Mouse (Mus musculus) lung, embryonic 14.5 days (tissue): ENCODE measurements at regions not wholly inside any gene's neighbourhood (a gene's known extent, or its start where the extent isn't known, plus 50 kb on each side); places are given as distances from the start of the nearest gene placed in this dataset.

Experiments
- ATAC-seq: fragments of 200-750 bp; cut with Nextera tagmentation; 2 replicates; pipeline ENCODE4 v1.8.0; 2017; ENCODE audit warnings: mild to moderate bottlenecking, moderate TSS enrichment, moderate library complexity; ENCODE audit not compliant: insufficient read depth
- DNase-seq: peaks from one replicate; pipeline ENCODE4 v3.0.0-alpha.2; 2015
- H3K27ac ChIP-seq: fragments of 300-500 bp; sonication (generic); 2 replicates; pipeline ENCODE4 v1.5.1; 2014; ENCODE audit warnings: low read depth, mild to moderate bottlenecking, moderate library complexity
- H3K27me3 ChIP-seq: fragments of 300-500 bp; sonication (generic); 2 replicates; pipeline ENCODE4 v1.6.1; 2014; ENCODE audit warnings: low read length, control low read depth; ENCODE audit not compliant: insufficient read depth
- H3K36me3 ChIP-seq: fragments of 300-500 bp; sonication (generic); 2 replicates; pipeline ENCODE4 v1.6.1; 2014; ENCODE audit warnings: control low read depth; ENCODE audit not compliant: insufficient read depth
- H3K4me1 ChIP-seq: fragments of 300-500 bp; sonication (generic); 2 replicates; pipeline ENCODE4 v1.6.1; 2014; ENCODE audit warnings: antibody characterized with exemption, control low read depth; ENCODE audit not compliant: insufficient read depth
- H3K4me2 ChIP-seq: fragments of 300-500 bp; sonication (generic); 2 replicates; pipeline ENCODE4 v1.6.1; 2014; ENCODE audit warnings: mild to moderate bottlenecking
- H3K4me3 ChIP-seq: fragments of 300-500 bp; sonication (generic); 2 replicates; pipeline ENCODE4 v1.5.1; 2014; ENCODE audit warnings: low read depth, low read length
- H3K9ac ChIP-seq: fragments of 300-500 bp; sonication (generic); 2 replicates; pipeline ENCODE4 v1.6.1; 2014
- H3K9me3 ChIP-seq: fragments of 300-500 bp; sonication (generic); 2 replicates; pipeline ENCODE4 v1.6.1; 2016; ENCODE audit warnings: low read depth, low read length, control low read depth
- CTCF ChIP-seq: IDR thresholded peaks from 2 replicates; pipeline ENCODE4 v1.5.1; 2016; ENCODE audit warnings: antibody characterized with exemption, low read depth
- WGBS: fragments of 180-500 bp; shearing (Covaris S2); extraction: QIAGEN DNeasy Blood & Tissue Kit; methylation state at CpG from one replicate; pipeline ENCODE4 v1.1.7; 2014; 5-methylcytosine and 5-hydroxymethylcytosine counted together

GRCm38 (mm10) chr8:127698404-127698803, 634.7 kb downstream of the Pard3 start:
- 90% methylated on average over 4 of the region's 4 CpGs for WGBS
- H3K4me3 ChIP-seq: no peak overlapping the region
- no peak overlapping the region for H3K4me2 ChIP-seq
- DNase-seq: no peak
- TF ChIP-seq CTCF: no peak
- no peak overlapping the region for H3K9ac ChIP-seq
- no peaks in the 10 kb centered on the region for H3K9me3 ChIP-seq
- H3K27ac ChIP-seq: no peak overlapping the region
- H3K27me3 ChIP-seq: no peaks in the 10 kb centered on the region
- H3K36me3 ChIP-seq: no peaks in the 10 kb centered on the region
- ATAC-seq: no peak
- no peaks in the 10 kb centered on the region for H3K4me1 ChIP-seq

- Histone ChIP-seq H3K9me3 (no peaks in the 10 kb centered on the region), H3K4me1 (no peaks in the 10 kb centered on the region), H3K4me2 (no peak overlapping the region), H3K4me3 (no peak overlapping the region), H3K27ac (no peak overlapping the region), H3K27me3 (no peaks in the 10 kb centered on the region), H3K36me3 (no peaks in the 10 kb centered on the region), H3K9ac (no peak overlapping the region)
- DNase-seq (no peak), ATAC-seq (no peak)
- TF ChIP-seq CTCF: no peak
- 72% methylated on average over 4 of the region's 4 CpGs for WGBS
These were observed 640.7 kb downstream of the Pard3 start for GRCm38 (mm10) chr8:127704406-127704805.

GRCm38 (mm10) chr8:127706051-127706835, 642.5 kb downstream of the Pard3 start:
- 44% methylated on average over 16 of the region's 16 CpGs for WGBS
- no peak overlapping the region for H3K4me2 ChIP-seq
- peak; percentile 76 for DNase-seq

GRCm38 (mm10) chr8:127709439-127709838, 645.7 kb downstream of the Pard3 start:
- Histone ChIP-seq H3K4me3 (no peak overlapping the region), H3K4me1 (no peaks in the 10 kb centered on the region), H3K27me3 (no peaks in the 10 kb centered on the region), H3K4me2 (no peak overlapping the region), H3K9ac (no peak overlapping the region), H3K9me3 (no peaks in the 10 kb centered on the region), H3K36me3 (no peaks in the 10 kb centered on the region), H3K27ac (no peak overlapping the region)
- ATAC-seq (no peak), DNase-seq (no peak)
- TF ChIP-seq CTCF: no peak
- 87% methylated on average over 5 of the region's 5 CpGs for WGBS

More at GRCm38 (mm10) chr8:127706051-127706835, 642.5 kb downstream of the Pard3 start:
- Histone ChIP-seq H3K36me3 (no peaks in the 10 kb centered on the region), H3K4me1 (no peaks in the 10 kb centered on the region), H3K4me3 (no peak overlapping the region), H3K9ac (no peak overlapping the region), H3K27ac (no peak overlapping the region), H3K9me3 (no peaks in the 10 kb centered on the region), H3K27me3 (no peaks in the 10 kb centered on the region)
- peak; percentile 90 for ATAC-seq
- TF ChIP-seq CTCF: no peak

GRCm38 (mm10) chr8:127715097-127715496, 643.3 kb upstream of the Nrp1 start:
- Histone ChIP-seq H3K4me3 (no peak overlapping the region), H3K4me1 (peaks cover 7% of the 10 kb centered on the region; the same call in 1 of the 2 replicates), H3K4me2 (no peak overlapping the region), H3K27ac (no peak overlapping the region), H3K9ac (no peak overlapping the region), H3K36me3 (no peaks in the 10 kb centered on the region), H3K27me3 (no peaks in the 10 kb centered on the region), H3K9me3 (no peaks in the 10 kb centered on the region)
- TF ChIP-seq CTCF: no peak
- WGBS: 75% methylated on average over 1 of the region's 1 CpGs
- no peak for DNase-seq
- ATAC-seq: no peak

- H3K9ac ChIP-seq: no peak overlapping the region
- TF ChIP-seq CTCF: no peak
- H3K4me2 ChIP-seq: no peak overlapping the region
- DNase-seq (peak; percentile 25), ATAC-seq (no peak)
- H3K27me3 ChIP-seq: no peaks in the 10 kb centered on the region
- H3K9me3 ChIP-seq: no peaks in the 10 kb centered on the region
- no peaks in the 10 kb centered on the region for H3K36me3 ChIP-seq
- no peak overlapping the region for H3K27ac ChIP-seq
- H3K4me3 ChIP-seq: no peak overlapping the region
- peaks cover 15% of the 10 kb centered on the region; the same call in 1 of the 2 replicates for H3K4me1 ChIP-seq
These were observed 640.4 kb upstream of the Nrp1 start for GRCm38 (mm10) chr8:127717969-127718368.

- WGBS: 12% methylated on average over 6 of the region's 6 CpGs
- Histone ChIP-seq H3K9ac (no peak overlapping the region), H3K9me3 (no peaks in the 10 kb centered on the region), H3K27me3 (no peaks in the 10 kb centered on the region), H3K4me1 (peaks cover 15% of the 10 kb centered on the region; the same call in 1 of the 2 replicates), H3K36me3 (no peaks in the 10 kb centered on the region), H3K4me2 (peak overlapping the region; percentile 47; the same call in 1 of the 2 replicates), H3K4me3 (no peak overlapping the region), H3K27ac (0 out of 2 replicates have a peak overlapping the region, but pooled peaks have one; percentile 33)
- no peak for TF ChIP-seq CTCF
- ATAC-seq (peak; percentile 23), DNase-seq (peak; percentile 48)
These were observed 638.5 kb upstream of the Nrp1 start for GRCm38 (mm10) chr8:127719881-127720280.
